Mouse (Mus musculus): ENCODE measurements around the gene Tceal1. TPM values are rescaled to one million over a fixed set of nuclear protein-coding genes. Genes with fewer than 3 reads are reported as not detected.

Tceal1 gene
- polyA plus RNA-seq, 1 experiment from 2014 or later: 2.9 TPM

DNA sequence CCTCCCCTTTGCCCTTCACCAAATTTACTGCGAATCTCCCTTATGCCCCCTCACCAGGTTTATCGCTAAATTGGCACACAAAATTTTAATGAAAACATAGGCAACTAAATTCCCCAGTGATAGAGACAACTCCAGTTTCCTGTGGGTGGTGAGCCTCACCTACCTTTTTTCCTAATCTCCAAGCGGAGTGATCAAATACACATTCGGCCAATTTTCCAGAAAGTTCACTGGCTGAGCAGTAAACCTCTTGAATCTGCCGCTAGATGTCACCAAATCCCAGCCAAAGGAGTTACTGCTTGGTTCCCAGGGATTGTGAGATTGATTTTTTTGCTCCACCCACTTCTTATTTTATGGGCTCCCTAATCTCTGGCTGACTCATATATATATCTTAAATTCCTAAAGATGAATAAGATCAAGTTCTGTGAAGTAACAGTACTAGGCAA lies 34.9 kb downstream of the Tceal1 start:
- H3K4me2 ChIP-seq: peak overlapping the region; percentile 67
- peak; percentile 30 for DNase-seq (ENCODE audit: low spot score)
- no peaks in the 10 kb centered on the region for H3K36me3 ChIP-seq (ENCODE audit: control insufficient read depth, insufficient read depth, low read length)
- no peaks in the 10 kb centered on the region for H3K27me3 ChIP-seq (replicated peaks; ENCODE audit: control insufficient read depth, insufficient read depth, low read length)
- peak overlapping the region; percentile 46; the same call in 1 of the 2 replicates for H3K4me3 ChIP-seq (ENCODE audit: low read depth, low read length)
- 0 out of 2 replicates have a peak, but pooled peaks cover 2% of the 10 kb centered on the region for H3K4me1 ChIP-seq (replicated peaks; ENCODE audit: control insufficient read depth, insufficient read depth, low read length)
- no peak for ATAC-seq (replicated peaks; ENCODE audit: low FRiP score)
- 29% methylated on average over 5 of the region's 5 CpGs for WGBS
- no peaks in the 10 kb centered on the region for H3K9me3 ChIP-seq (ENCODE audit: control insufficient read depth, low read length)
- peak overlapping the region; percentile 79; the same call in 1 of the 2 replicates for H3K27ac ChIP-seq (ENCODE audit: low read depth, low read length)
- peak overlapping the region; percentile 63; the same call in 1 of the 2 replicates for H3K9ac ChIP-seq (ENCODE audit: low read depth, low read length)

DNA sequence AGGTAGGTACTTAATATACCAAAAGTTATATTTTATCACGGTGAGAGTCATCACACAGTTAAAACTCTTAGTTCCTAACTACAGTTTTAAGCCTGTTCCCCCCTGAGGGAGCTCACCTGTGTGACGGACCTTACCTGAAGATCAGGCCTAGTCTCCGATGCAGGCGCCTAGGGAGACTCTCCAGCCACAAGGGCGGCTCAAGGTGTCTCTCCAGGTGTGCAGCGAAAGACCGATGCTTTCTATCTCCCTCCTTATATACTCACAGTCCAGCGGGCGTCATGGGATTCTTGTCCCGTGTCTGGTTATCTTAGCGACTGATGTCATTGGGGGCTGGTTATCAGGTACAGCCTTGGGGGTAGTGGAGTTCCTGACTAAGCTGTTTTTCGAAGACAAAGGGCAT lies 35.7 kb downstream of the Tceal1 start, which contains the start of gene Morf4l2:
Gene Morf4l2, minus strand, starts transcription at position 232 of the 400 bp plus-strand sequence.
- ATAC-seq (replicated peaks; ENCODE audit: low FRiP score) (no peak), DNase-seq (ENCODE audit: low spot score) (no peak)
- Histone ChIP-seq H3K27me3 (replicated peaks; ENCODE audit: control insufficient read depth, insufficient read depth, low read length) (no peaks in the 10 kb centered on the region), H3K27ac (ENCODE audit: low read depth, low read length) (peak within 1 kb of the TSS; percentile 79; the same call in 1 of the 2 replicates), H3K9ac (ENCODE audit: low read depth, low read length) (peak within 1 kb of the TSS; percentile 63; the same call in 1 of the 2 replicates), H3K4me1 (replicated peaks; ENCODE audit: control insufficient read depth, insufficient read depth, low read length) (0 out of 2 replicates have a peak, but pooled peaks cover 2% of the 10 kb centered on the region), H3K36me3 (ENCODE audit: control insufficient read depth, insufficient read depth, low read length) (no peaks in the 10 kb centered on the region), H3K9me3 (ENCODE audit: control insufficient read depth, low read length) (no peaks in the 10 kb centered on the region), H3K4me2 (peak within 1 kb of the TSS; percentile 67), H3K4me3 (ENCODE audit: low read depth, low read length) (peak within 1 kb of the TSS; percentile 46; the same call in 1 of the 2 replicates)
- WGBS: 75% methylated on average over 12 of the region's 12 CpGs

GRCm38 (mm10) chrX:136744663-136745062 lies 36.9 kb downstream of the Tceal1 start:
- H3K27me3 ChIP-seq (replicated peaks; ENCODE audit: control insufficient read depth, insufficient read depth, low read length): no peaks in the 10 kb centered on the region
- no peak overlapping the region for H3K4me3 ChIP-seq (ENCODE audit: low read depth, low read length)
- no peaks in the 10 kb centered on the region for H3K36me3 ChIP-seq (ENCODE audit: control insufficient read depth, insufficient read depth, low read length)
- WGBS: 72% methylated on average over 8 of the region's 8 CpGs
- H3K4me1 ChIP-seq (replicated peaks; ENCODE audit: control insufficient read depth, insufficient read depth, low read length): no peaks in the 10 kb centered on the region
- DNase-seq (ENCODE audit: low spot score): no peak
- no peaks in the 10 kb centered on the region for H3K9me3 ChIP-seq (ENCODE audit: control insufficient read depth, low read length)
- ATAC-seq (replicated peaks; ENCODE audit: low FRiP score): no peak
- H3K4me2 ChIP-seq: no peak overlapping the region
- H3K9ac ChIP-seq (ENCODE audit: low read depth, low read length): no peak overlapping the region
- no peak overlapping the region for H3K27ac ChIP-seq (ENCODE audit: low read depth, low read length)

GRCm38 (mm10) chrX:136749329-136749728 lies 41.5 kb downstream of the Tceal1 start:
- no peak overlapping the region for H3K9ac ChIP-seq (ENCODE audit: low read depth, low read length)
- no peaks in the 10 kb centered on the region for H3K9me3 ChIP-seq (ENCODE audit: control insufficient read depth, low read length)
- no peak overlapping the region for H3K4me2 ChIP-seq
- no peaks in the 10 kb centered on the region for H3K4me1 ChIP-seq (replicated peaks; ENCODE audit: control insufficient read depth, insufficient read depth, low read length)
- no peaks in the 10 kb centered on the region for H3K27me3 ChIP-seq (replicated peaks; ENCODE audit: control insufficient read depth, insufficient read depth, low read length)
- DNase-seq (ENCODE audit: low spot score) (no peak), ATAC-seq (replicated peaks; ENCODE audit: low FRiP score) (no peak)
- H3K36me3 ChIP-seq (ENCODE audit: control insufficient read depth, insufficient read depth, low read length): no peaks in the 10 kb centered on the region
- no peak overlapping the region for H3K27ac ChIP-seq (ENCODE audit: low read depth, low read length)
- H3K4me3 ChIP-seq (ENCODE audit: low read depth, low read length): no peak overlapping the region
- 73% methylated on average over 4 of the region's 4 CpGs for WGBS

DNA sequence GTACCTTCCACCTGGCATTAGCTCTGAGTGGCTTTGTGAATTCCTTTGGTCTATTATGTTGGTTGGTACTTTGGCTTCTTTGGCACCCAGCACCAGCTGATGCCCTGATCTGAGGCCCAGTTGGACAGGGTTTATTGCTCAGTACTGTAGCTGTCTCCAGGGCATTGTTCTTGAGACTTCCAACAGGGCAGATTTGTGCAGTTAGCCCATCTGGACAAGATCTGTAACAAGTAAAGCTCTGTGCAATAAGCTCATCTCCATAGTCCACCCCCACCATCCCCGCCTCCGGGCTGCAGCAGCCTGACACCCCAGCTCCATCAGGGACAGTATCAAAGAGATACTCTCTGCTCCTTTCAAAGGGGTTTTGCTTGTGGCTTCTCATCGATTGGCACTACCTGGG lies 47.7 kb downstream of the Tceal1 start:
- no peaks in the 10 kb centered on the region for H3K4me1 ChIP-seq (replicated peaks; ENCODE audit: control insufficient read depth, insufficient read depth, low read length)
- 89% methylated on average over 3 of the region's 3 CpGs for WGBS
- no peak overlapping the region for H3K4me2 ChIP-seq
- H3K9ac ChIP-seq (ENCODE audit: low read depth, low read length): no peak overlapping the region
- H3K27ac ChIP-seq (ENCODE audit: low read depth, low read length): no peak overlapping the region
- H3K4me3 ChIP-seq (ENCODE audit: low read depth, low read length): no peak overlapping the region
- H3K27me3 ChIP-seq (replicated peaks; ENCODE audit: control insufficient read depth, insufficient read depth, low read length): no peaks in the 10 kb centered on the region
- H3K9me3 ChIP-seq (ENCODE audit: control insufficient read depth, low read length): no peaks in the 10 kb centered on the region
- no peaks in the 10 kb centered on the region for H3K36me3 ChIP-seq (ENCODE audit: control insufficient read depth, insufficient read depth, low read length)
- DNase-seq (ENCODE audit: low spot score): no peak
- ATAC-seq (replicated peaks; ENCODE audit: low FRiP score): no peak

Other genes with a start within 250 kb of the Tceal1 start
- not detected in 2 replicates for gene Kir3dl1, start 190.0 kb upstream of the Tceal1 start, polyA plus RNA-seq (2014; fragmentation: Nextera tagmentation; extraction: Ambion mirVana)
- not detected in 2 replicates for gene Kir3dl2, start 163.9 kb upstream of the Tceal1 start, polyA plus RNA-seq (2014; fragmentation: Nextera tagmentation; extraction: Ambion mirVana)
- 1.6 and 1.9 TPM in 2 replicates for gene Tceal3, start 117.1 kb upstream of the Tceal1 start, polyA plus RNA-seq (2014; fragmentation: Nextera tagmentation; extraction: Ambion mirVana)
- gene Morf4l2, start 35.7 kb downstream of the Tceal1 start, polyA plus RNA-seq (2014; fragmentation: Nextera tagmentation; extraction: Ambion mirVana): 419 and 436 TPM in 2 replicates
- 0.15 TPM in 1 of 2 replicates, not detected in the other for gene Glra4, start 72.2 kb downstream of the Tceal1 start, polyA plus RNA-seq (2014; fragmentation: Nextera tagmentation; extraction: Ambion mirVana)
- 7.2 and 7.7 TPM in 2 replicates for gene Plp1, start 114.7 kb downstream of the Tceal1 start, polyA plus RNA-seq (2014; fragmentation: Nextera tagmentation; extraction: Ambion mirVana)
- not detected in 2 replicates for gene Rab9b, start 160.8 kb downstream of the Tceal1 start, polyA plus RNA-seq (2014; fragmentation: Nextera tagmentation; extraction: Ambion mirVana)
- not detected in 2 replicates for gene H2bfm, start 219.3 kb downstream of the Tceal1 start, polyA plus RNA-seq (2014; fragmentation: Nextera tagmentation; extraction: Ambion mirVana)